Mouse (Mus musculus) B cell, adult 62 days (primary cell): Measurements from ENCODE around the gene Krtap3-2. TPM values are rescaled to one million over a fixed set of nuclear protein-coding genes. Genes with fewer than 3 reads are reported as not detected.

Source experiments
- total RNA-seq: library from RNA; stranded (reverse); gene quantifications from 4 replicates; pipeline ENCODE4 v1.2.4, GENCODE M21; 2023

Gene Krtap3-2
- not detected in 4 replicates for total RNA-seq

GRCm38 (mm10) chr11:99556753-99557152 is at the start of gene Krtap3-2:
Gene Krtap3-2, minus strand, starts transcription at chr11:99556853.

GRCm38 (mm10) chr11:99603208-99603607 is 46.6 kb upstream of the Krtap3-2 start, which contains the start of gene Gm11938:
Gene Gm11938, minus strand, starts transcription at chr11:99603308.

GRCm38 (mm10) chr11:99597742-99598141 is 41.1 kb upstream of the Krtap3-2 start, which contains the start of gene Krtap9-3:
Gene Krtap9-3, minus strand, starts transcription at chr11:99598105.

GRCm38 (mm10) chr11:99590981-99591380 is 34.3 kb upstream of the Krtap3-2 start, which contains the start of gene Krtap1-3:
Gene Krtap1-3, minus strand, starts transcription at chr11:99591339.

GRCm38 (mm10) chr11:99583245-99583704 is 26.6 kb upstream of the Krtap3-2 start, which contains the start of gene Krtap1-4:
Gene Krtap1-4, minus strand, starts transcription at chr11:99583654.

GRCm38 (mm10) chr11:99580636-99581035 is 24.0 kb upstream of the Krtap3-2 start, which contains the start of gene Krtap1-5:
Gene Krtap1-5, minus strand, starts transcription at chr11:99581016.

GRCm38 (mm10) chr11:99566530-99566929 is 9.9 kb upstream of the Krtap3-2 start, which contains the start of gene Krtap3-1:
Gene Krtap3-1, minus strand, starts transcription at chr11:99566630.

GRCm38 (mm10) chr11:99559366-99559765 is 2.7 kb upstream of the Krtap3-2 start, which contains the start of gene Gm11939:
Gene Gm11939, minus strand, starts transcription at chr11:99559466.

GRCm38 (mm10) chr11:99550765-99551164 is 5.9 kb downstream of the Krtap3-2 start, which contains the start of gene Krtap3-3:
Gene Krtap3-3, minus strand, starts transcription at chr11:99550865.

GRCm38 (mm10) chr11:99521288-99521860 is 35.3 kb downstream of the Krtap3-2 start, which contains the start of gene Krt39:
Gene Krt39, minus strand, starts transcription at chr11:99521338.

Other genes starting within 250 kb of the Krtap3-2 start
- not detected in 4 replicates for gene Krt25, start 233.9 kb downstream of the Krtap3-2 start, total RNA-seq
- not detected in 4 replicates for gene Krt26, start 218.9 kb downstream of the Krtap3-2 start, total RNA-seq
- gene Krt27, start 205.7 kb downstream of the Krtap3-2 start, total RNA-seq, result not detected in 4 replicates
- gene Krt28, start 181.9 kb downstream of the Krtap3-2 start, total RNA-seq, result not detected in 4 replicates
- 2.1 to 3.6 TPM (median 2.4 TPM) in 4 replicates for gene Krt10, start 167.5 kb downstream of the Krtap3-2 start, total RNA-seq
- not detected in 4 replicates for gene Krt12, start 134.6 kb downstream of the Krtap3-2 start, total RNA-seq
- not detected in 4 replicates for gene Krt20, start 118.7 kb downstream of the Krtap3-2 start, total RNA-seq
- not detected in 4 replicates for gene Krt23, start 63.7 kb downstream of the Krtap3-2 start, total RNA-seq
- gene Krt39, start 35.5 kb downstream of the Krtap3-2 start, total RNA-seq, result not detected in 4 replicates
- gene Krt40, start 13.7 kb downstream of the Krtap3-2 start, total RNA-seq, result not detected in 4 replicates
- gene Krtap3-3, start 6.0 kb downstream of the Krtap3-2 start, total RNA-seq, result not detected in 4 replicates
- gene Gm11939, start 2.6 kb upstream of the Krtap3-2 start, total RNA-seq, result not detected in 4 replicates
- not detected in 4 replicates for gene Krtap3-1, start 9.8 kb upstream of the Krtap3-2 start, total RNA-seq
- gene Krtap1-5, start 24.2 kb upstream of the Krtap3-2 start, total RNA-seq, result not detected in 4 replicates
- not detected in 4 replicates for gene Krtap1-4, start 26.8 kb upstream of the Krtap3-2 start, total RNA-seq
- gene Krtap1-3, start 34.5 kb upstream of the Krtap3-2 start, total RNA-seq, result not detected in 4 replicates
- gene Krtap9-3, start 41.3 kb upstream of the Krtap3-2 start, total RNA-seq, result not detected in 4 replicates
- not detected in 4 replicates for gene Gm11938, start 46.5 kb upstream of the Krtap3-2 start, total RNA-seq
- not detected in 4 replicates for gene Gm11937, start 53.3 kb upstream of the Krtap3-2 start, total RNA-seq
- not detected in 4 replicates for gene Krtap2-4, start 58.0 kb upstream of the Krtap3-2 start, total RNA-seq
- gene Gm11562, start 63.6 kb upstream of the Krtap3-2 start, total RNA-seq, result not detected in 4 replicates
- not detected in 4 replicates for gene Krtap4-1, start 71.4 kb upstream of the Krtap3-2 start, total RNA-seq
- not detected in 4 replicates for gene Krtap4-2, start 78.2 kb upstream of the Krtap3-2 start, total RNA-seq
- gene Krtap4-7, start 87.2 kb upstream of the Krtap3-2 start, total RNA-seq, result not detected in 4 replicates
- gene Gm11555, start 93.4 kb upstream of the Krtap3-2 start, total RNA-seq, result not detected in 4 replicates
- not detected in 4 replicates for gene Gm11563, start 102.1 kb upstream of the Krtap3-2 start, total RNA-seq
- gene Krtap4-6, start 109.1 kb upstream of the Krtap3-2 start, total RNA-seq, result not detected in 4 replicates
- not detected in 4 replicates for gene Gm14190, start 133.9 kb upstream of the Krtap3-2 start, total RNA-seq
- gene Gm14180, start 177.4 kb upstream of the Krtap3-2 start, total RNA-seq, result not detected in 4 replicates
- gene Gm11595, start 216.1 kb upstream of the Krtap3-2 start, total RNA-seq, result not detected in 4 replicates
- gene Krtap4-8, start 223.9 kb upstream of the Krtap3-2 start, total RNA-seq, result not detected in 4 replicates
- not detected in 4 replicates for gene Krtap4-9, start 228.3 kb upstream of the Krtap3-2 start, total RNA-seq
- gene Gm11596, start 236.6 kb upstream of the Krtap3-2 start, total RNA-seq, result not detected in 4 replicates
- not detected in 4 replicates for gene Gm11569, start 242.1 kb upstream of the Krtap3-2 start, total RNA-seq
- gene Gm11554, start 247.6 kb upstream of the Krtap3-2 start, total RNA-seq, result not detected in 4 replicates